Mouse (Mus musculus) myocyte (in vitro differentiated cells): ENCODE data around the gene Mfsd11.

ENCODE experiments used
- CEBPB ChIP-seq: IDR thresholded peaks from 2 replicates; pipeline ENCODE4 v1.6.1; 2011; ENCODE audit warnings: mild to moderate bottlenecking, moderate library complexity; ENCODE audit not compliant: poor library complexity, insufficient read depth, severe bottlenecking
- E2F4 ChIP-seq: IDR thresholded peaks from one replicate; pipeline ENCODE4 v1.6.1; 2011; ENCODE audit warnings: mild to moderate bottlenecking, control low read depth, moderate library complexity; ENCODE audit not compliant: insufficient read depth
- MAX ChIP-seq: IDR thresholded peaks from one replicate; pipeline ENCODE4 v1.6.1; 2011; ENCODE audit warnings: low read depth, mild to moderate bottlenecking, control low read depth
- MYOD1 ChIP-seq, 3 experiments: IDR thresholded peaks; one replicate each; pipeline ENCODE4 v1.6.1; 2011; ENCODE audit warnings: control low read depth in 2 of 3, low read depth in 2 of 3, mild to moderate bottlenecking in 2 of 3, moderate library complexity in 1 of 3; ENCODE audit not compliant: insufficient read length in 2 of 3, control insufficient read depth in 1 of 3
- MYOG ChIP-seq, 3 experiments: IDR thresholded peaks; one replicate each; pipeline ENCODE4 v1.6.1; 2011; ENCODE audit warnings: control low read depth in 2 of 3, low read depth in 2 of 3, mild to moderate bottlenecking in 2 of 3; ENCODE audit not compliant: insufficient read length in 2 of 3, control insufficient read depth in 1 of 3, insufficient read depth in 1 of 3
- POLR2A ChIP-seq: IDR thresholded peaks from one replicate; pipeline ENCODE4 v1.6.1; 2011; ENCODE audit warnings: low read depth, mild to moderate bottlenecking, control low read depth, moderate library complexity; ENCODE audit not compliant: insufficient read length
- POLR2AphosphoS2 ChIP-seq: IDR thresholded peaks from one replicate; pipeline ENCODE4 v1.6.1; 2011; ENCODE audit warnings: low read depth, control low read depth; ENCODE audit not compliant: insufficient read length
- SRF ChIP-seq: IDR thresholded peaks from one replicate; pipeline ENCODE4 v1.6.1; 2011; ENCODE audit warnings: low read depth; ENCODE audit not compliant: control insufficient read depth, insufficient read length
- TCF12 ChIP-seq: IDR thresholded peaks from one replicate; pipeline ENCODE4 v1.6.1; 2011; ENCODE audit warnings: mild to moderate bottlenecking, control low read depth; ENCODE audit not compliant: poor library complexity, insufficient read depth, severe bottlenecking
- TCF3 ChIP-seq: IDR thresholded peaks from one replicate; pipeline ENCODE4 v1.6.1; 2011; ENCODE audit warnings: low read depth, control low read depth; ENCODE audit not compliant: insufficient read length
- USF1 ChIP-seq: IDR thresholded peaks from one replicate; pipeline ENCODE4 v1.6.1; 2011; ENCODE audit warnings: low read depth, mild to moderate bottlenecking, control low read depth, moderate library complexity

GRCm38 (mm10) chr11:116822215-116822614, 30.0 kb upstream of the Mfsd11 start:
- TF ChIP-seq POLR2A (no peak), CEBPB (no peak), MAX (no peak), MYOD1 (IDR thresholded peaks at IDR 0.05; ENCODE audit: control insufficient read depth in 1 of 3, insufficient read length in 2 of 3, low read depth in 2 of 3) (no peak), POLR2AphosphoS2 (no peak), E2F4 (no peak), TCF12 (no peak), SRF (no peak), MYOG (IDR thresholded peaks at IDR 0.05; ENCODE audit: control insufficient read depth in 1 of 3, insufficient read depth in 1 of 3, insufficient read length in 2 of 3, low read depth in 2 of 3) (no peak), TCF3 (no peak), USF1 (no peak)
